Mouse (Mus musculus): ENCODE measurements around the gene Gtpbp6.

GRCm38 (mm10) chr5:110106140-110106871, 1.7 kb downstream of the Gtpbp6 start:
- TF ChIP-seq CTCF (IDR thresholded peaks at IDR 0.05; ENCODE audit: borderline replicate concordance, extremely low read depth, insufficient read depth, insufficient read length) (no peak), POLR2A (IDR thresholded peaks at IDR 0.05; ENCODE audit: borderline replicate concordance, extremely low read depth, insufficient read depth, insufficient read length, poor library complexity, severe bottlenecking) (no peak)
